8 mouse cellular contexts compared by ENCODE assay signal in the genomic region with DNA sequence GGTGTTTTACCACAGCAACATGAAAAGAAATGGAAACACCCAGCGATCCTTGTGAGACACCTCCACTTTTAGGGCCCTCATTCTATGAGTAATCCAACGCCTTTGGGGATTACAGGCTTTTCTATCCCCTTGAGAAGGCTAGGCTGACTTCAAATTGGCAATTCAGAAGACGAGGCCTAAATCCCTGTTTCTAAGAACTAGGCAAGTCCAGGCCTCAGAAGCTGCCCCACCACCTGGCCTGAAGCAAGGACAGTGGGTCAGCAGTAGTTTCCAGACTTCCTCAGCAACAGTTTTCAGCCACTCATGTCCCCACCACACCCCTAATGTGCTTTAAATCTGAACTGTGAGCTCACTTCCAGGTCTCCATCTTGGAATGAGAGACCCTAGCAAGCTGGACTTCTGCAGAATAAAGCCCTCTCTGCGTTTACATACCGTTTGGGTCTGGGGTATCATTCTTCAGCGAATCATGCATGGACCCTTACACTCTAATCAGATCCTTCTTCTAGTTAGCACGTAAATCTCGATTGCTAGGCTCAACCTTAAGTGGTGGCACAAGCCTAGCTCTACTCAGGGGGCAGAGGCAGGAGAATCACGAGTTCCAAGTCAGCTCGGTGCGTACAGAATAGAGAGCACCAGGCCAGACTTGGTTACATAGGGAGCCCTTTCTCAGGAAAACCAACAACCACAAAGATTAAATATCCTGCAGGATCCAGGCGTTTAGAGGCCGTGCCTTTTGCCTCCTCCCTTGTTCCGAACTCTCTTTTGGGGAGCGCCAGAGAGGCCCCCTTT. TPM values are rescaled to one million over a fixed set of nuclear protein-coding genes. Genes with fewer than 3 reads are reported as not detected.
DNase-seq lines count a peak whose midpoint lies in the region; ATAC-seq and TF ChIP-seq lines count a peak whose summit lies in the region.

No protein-coding gene starts in this region.

- H3K4me2 ChIP-seq in lung, postnatal 0 days (replicated peaks; ENCODE audit: low read depth, low read length): peak overlapping the region; percentile 60
- H3K4me2 ChIP-seq in forebrain, embryonic 12.5 days: peak overlapping the region; percentile 58
- peak overlapping the region; percentile 70 for H3K4me2 ChIP-seq in stomach, embryonic 16.5 days (ENCODE audit: low read depth, low read length)

- TF ChIP-seq POLR2A in liver, adult 2 months (IDR thresholded peaks at IDR 0.05; ENCODE audit: extremely low read depth, insufficient read depth, low read length): no peak

- no peak for TF ChIP-seq CTCF in lung, postnatal 0 days (IDR thresholded peaks at IDR 0.05)
- TF ChIP-seq CTCF in liver, adult 2 months (IDR thresholded peaks at IDR 0.05; ENCODE audit: low read depth, low read length): no peak

- H3K9me3 ChIP-seq in lung, postnatal 0 days (ENCODE audit: low read length): no peaks in the 10 kb centered on the region
- 0 out of 2 replicates have a peak, but pooled peaks cover 3% of the 10 kb centered on the region for H3K9me3 ChIP-seq in forebrain, embryonic 12.5 days
- H3K9me3 ChIP-seq in stomach, embryonic 16.5 days (replicated peaks; ENCODE audit: control insufficient read depth, low read length): no peaks in the 10 kb centered on the region

- DNase-seq in cerebellum, postnatal 14 days: no peak
- no peak for DNase-seq in lung, postnatal 0 days (ENCODE audit: low spot score)
- DNase-seq in lung, adult 18-20 months: no peak
- no peak for DNase-seq in liver, adult 2 months (ENCODE audit: extremely low read depth, low read depth, low spot score)
- DNase-seq in spleen, adult 12 weeks (ENCODE audit: low spot score): no peak

- H3K79me2 ChIP-seq in liver, adult 2 months (ENCODE audit: control insufficient read depth, insufficient read depth, low read length): peaks cover 9% of the 10 kb centered on the region; the same call in 1 of the 2 replicates

- peak overlapping the region; percentile 90 for H3K4me3 ChIP-seq in lung, postnatal 0 days (ENCODE audit: low read depth, low read length)
- H3K4me3 ChIP-seq in forebrain, embryonic 12.5 days (replicated peaks): peak overlapping the region; percentile 100
- H3K4me3 ChIP-seq in liver, adult 2 months (ENCODE audit: insufficient read depth, low read depth, low read length): peak overlapping the region; percentile 75; the same call in 1 of the 2 replicates
- peak overlapping the region; percentile 95 for H3K4me3 ChIP-seq in stomach, embryonic 16.5 days (replicated peaks; ENCODE audit: low read length)

- H3K36me3 ChIP-seq in lung, postnatal 0 days (ENCODE audit: insufficient read depth, low read length): no peaks in the 10 kb centered on the region
- no peaks in the 10 kb centered on the region for H3K36me3 ChIP-seq in forebrain, embryonic 12.5 days (replicated peaks)
- H3K36me3 ChIP-seq in liver, adult 2 months (ENCODE audit: control insufficient read depth, insufficient read depth, low read length): no peaks in the 10 kb centered on the region
- H3K36me3 ChIP-seq in stomach, embryonic 16.5 days (ENCODE audit: control insufficient read depth, insufficient read depth, low read length): no peaks in the 10 kb centered on the region

- peak overlapping the region; percentile 93; the same call in 1 of the 2 replicates for H3K9ac ChIP-seq in lung, postnatal 0 days (replicated peaks; ENCODE audit: low read depth)
- H3K9ac ChIP-seq in forebrain, embryonic 12.5 days: peak overlapping the region; percentile 61
- peak overlapping the region; percentile 30 for H3K9ac ChIP-seq in liver, adult 2 months (ENCODE audit: low read depth, low read length)
- peak overlapping the region; percentile 98 for H3K9ac ChIP-seq in stomach, embryonic 16.5 days (ENCODE audit: low read length)

- WGBS in lung, postnatal 0 days: 32% methylated on average over 15 of the region's 15 CpGs
- 29% methylated on average over 15 of the region's 15 CpGs for WGBS in forebrain, embryonic 12.5 days
- WGBS in liver, adult 2 months: 36% methylated on average over 15 of the region's 15 CpGs
- 35% methylated on average over 15 of the region's 15 CpGs for WGBS in stomach, embryonic 16.5 days

- no peak for TF ChIP-seq EP300 in lung, postnatal 0 days (IDR thresholded peaks at IDR 0.05)

- peak overlapping the region; percentile 98; the same call in 1 of the 2 replicates for H3K27ac ChIP-seq in lung, postnatal 0 days (ENCODE audit: low read length)
- peak overlapping the region; percentile 96 for H3K27ac ChIP-seq in forebrain, embryonic 12.5 days
- H3K27ac ChIP-seq in liver, adult 2 months (replicated peaks; ENCODE audit: insufficient read depth, low read depth, low read length): no peak overlapping the region
- peak overlapping the region; percentile 99 for H3K27ac ChIP-seq in stomach, embryonic 16.5 days (ENCODE audit: low read length)

- ATAC-seq in cerebellum, adult (ENCODE audit: insufficient number of reproducible peaks, low FRiP score, low TSS enrichment): peak; percentile 5; the same call in 1 of the 2 replicates
- no peak for ATAC-seq in lung, postnatal 0 days
- peak; percentile 28 for ATAC-seq in forebrain, embryonic 12.5 days (ENCODE audit: low FRiP score)
- no peak for ATAC-seq in stomach, embryonic 16.5 days (ENCODE audit: insufficient read depth, low FRiP score)

- H3K27me3 ChIP-seq in lung, postnatal 0 days (replicated peaks; ENCODE audit: insufficient read depth, low read length): no peaks in the 10 kb centered on the region
- no peaks in the 10 kb centered on the region for H3K27me3 ChIP-seq in forebrain, embryonic 12.5 days
- H3K27me3 ChIP-seq in liver, adult 2 months (ENCODE audit: control insufficient read depth, insufficient read depth, low read length): no peaks in the 10 kb centered on the region
- H3K27me3 ChIP-seq in stomach, embryonic 16.5 days (ENCODE audit: control insufficient read depth, insufficient read depth, low read length): no peaks in the 10 kb centered on the region

- H3K4me1 ChIP-seq in lung, postnatal 0 days (ENCODE audit: insufficient read depth, low read depth, low read length): no peaks in the 10 kb centered on the region
- peaks cover 20% of the 10 kb centered on the region for H3K4me1 ChIP-seq in forebrain, embryonic 12.5 days
- peaks cover 5% of the 10 kb centered on the region for H3K4me1 ChIP-seq in liver, adult 2 months (ENCODE audit: control insufficient read depth, insufficient read depth, low read length)
- peaks cover 12% of the 10 kb centered on the region for H3K4me1 ChIP-seq in stomach, embryonic 16.5 days (ENCODE audit: control insufficient read depth, insufficient read depth, low read length)

RNA-seq across cellular contexts. Expression of a gene that starts 1.0 kb away (rescaled TPM):
- 179 and 189 TPM in 2 replicates for polyA plus RNA-seq in lung, postnatal 0 days (2015; fragmentation: Nextera tagmentation; extraction: Ambion mirVana)
- polyA plus RNA-seq in forebrain, embryonic 12.5 days (2016; fragmentation: Nextera tagmentation; extraction: Ambion mirVana): 439 and 463 TPM in 2 replicates
- 29.6 and 34.1 TPM in 2 replicates for total RNA-seq in liver, adult 2 months (2014; rRNA removed)
- 19.1 and 19.2 TPM in 2 replicates for polyA plus RNA-seq in liver, adult 2 months (2012; rRNA removed)
- polyA plus RNA-seq in stomach, embryonic 16.5 days (2015; fragmentation: Nextera tagmentation; extraction: Ambion mirVana): 291 and 302 TPM in 2 replicates

RNA-seq across cellular contexts. Expression of a gene that starts 12.2 kb away (rescaled TPM):
- polyA plus RNA-seq in lung, postnatal 0 days (2015; fragmentation: Nextera tagmentation; extraction: Ambion mirVana): 159 and 163 TPM in 2 replicates
- polyA plus RNA-seq in forebrain, embryonic 12.5 days (2016; fragmentation: Nextera tagmentation; extraction: Ambion mirVana): 297 and 314 TPM in 2 replicates
- total RNA-seq in liver, adult 2 months (2014; rRNA removed): 84.1 and 98.5 TPM in 2 replicates
- 73.1 and 78.5 TPM in 2 replicates for polyA plus RNA-seq in liver, adult 2 months (2012; rRNA removed)
- 309 and 318 TPM in 2 replicates for polyA plus RNA-seq in stomach, embryonic 16.5 days (2015; fragmentation: Nextera tagmentation; extraction: Ambion mirVana)

RNA-seq across cellular contexts. Expression of a gene that starts 50.0 kb away (rescaled TPM):
- 50.3 and 53.9 TPM in 2 replicates for polyA plus RNA-seq in lung, postnatal 0 days (2015; fragmentation: Nextera tagmentation; extraction: Ambion mirVana)
- 107 and 108 TPM in 2 replicates for polyA plus RNA-seq in forebrain, embryonic 12.5 days (2016; fragmentation: Nextera tagmentation; extraction: Ambion mirVana)
- total RNA-seq in liver, adult 2 months (2014; rRNA removed): 88.2 and 91.5 TPM in 2 replicates
- 36.7 and 37.2 TPM in 2 replicates for polyA plus RNA-seq in liver, adult 2 months (2012; rRNA removed)
- polyA plus RNA-seq in stomach, embryonic 16.5 days (2015; fragmentation: Nextera tagmentation; extraction: Ambion mirVana): 46.0 and 53.6 TPM in 2 replicates

Comparison
In these comparisons a context has a peak if more than half of its experiments do, and no peak if none do; other contexts are left out.
1. ATAC-seq: peak in cerebellum, adult (single experiment) and forebrain, embryonic 12.5 days (single experiment); none in lung, postnatal 0 days (single experiment) and stomach, embryonic 16.5 days (single experiment).
2. H3K9ac ChIP-seq: peak in every context shown above with its lines; median percentile 98 in stomach, embryonic 16.5 days; 93 in lung, postnatal 0 days; 61 in forebrain, embryonic 12.5 days; 30 in liver, adult 2 months.
3. Peak in every context shown above with its lines, with median percentiles within 50 percentile points of each other: H3K4me2 ChIP-seq and H3K4me3 ChIP-seq.